Mouse (Mus musculus) kidney, postnatal 0 days (tissue): ENCODE measurements around the gene Zfp568. TPM values are rescaled to one million over a fixed set of nuclear protein-coding genes. Genes with fewer than 3 reads are reported as not detected.

ENCODE experiments used
- ATAC-seq: fragments of 200-750 bp; cut with Nextera tagmentation; replicated peaks from 2 replicates; pipeline ENCODE4 v1.8.0; 2017; ENCODE audit warnings: low read depth, moderate number of reproducible peaks, moderate TSS enrichment, moderate library complexity; ENCODE audit not compliant: low FRiP score
- DNase-seq: peaks from one replicate; pipeline ENCODE4 v3.0.0-alpha.2; 2016; ENCODE audit warnings: low spot score
- H3K27ac ChIP-seq: fragments of 300-500 bp; sonication (generic); 2 replicates; pipeline ENCODE4 v1.5.1; 2014; ENCODE audit warnings: mild to moderate bottlenecking
- H3K27me3 ChIP-seq: fragments of 300-500 bp; sonication (generic); 2 replicates; pipeline ENCODE4 v1.6.1; 2014; ENCODE audit warnings: low read length, mixed read lengths; ENCODE audit not compliant: insufficient read depth
- H3K36me3 ChIP-seq: fragments of 300-500 bp; sonication (generic); 2 replicates; pipeline ENCODE4 v1.6.1; 2014; ENCODE audit warnings: low read length, mixed read lengths; ENCODE audit not compliant: insufficient read depth
- H3K4me1 ChIP-seq: fragments of 300-500 bp; sonication (generic); replicated peaks from 2 replicates; pipeline ENCODE4 v1.6.1; 2014; ENCODE audit warnings: antibody characterized with exemption, low read length, mixed read lengths; ENCODE audit not compliant: insufficient read depth
- H3K4me2 ChIP-seq: fragments of 300-500 bp; sonication (generic); 2 replicates; pipeline ENCODE4 v1.6.1; 2014; ENCODE audit warnings: mild to moderate bottlenecking, low read length, moderate library complexity, mixed read lengths
- H3K4me3 ChIP-seq: fragments of 300-500 bp; sonication (generic); replicated peaks from 2 replicates; pipeline ENCODE4 v1.5.1; 2014; ENCODE audit warnings: low read depth, low read length
- H3K9ac ChIP-seq: fragments of 300-500 bp; sonication (generic); 2 replicates; pipeline ENCODE4 v1.6.1; 2014; ENCODE audit warnings: low read depth, low read length
- H3K9me3 ChIP-seq: fragments of 300-500 bp; sonication (generic); replicated peaks from 2 replicates; pipeline ENCODE4 v1.6.1; 2016; ENCODE audit warnings: low read length, inconsistent platforms, mixed read lengths
- CTCF ChIP-seq: IDR thresholded peaks from 2 replicates; pipeline ENCODE4 v1.5.1; 2016; ENCODE audit warnings: antibody characterized with exemption, low read depth, mild to moderate bottlenecking, moderate library complexity
- WGBS: fragments of 180-500 bp; shearing (Covaris S2); extraction: QIAGEN DNeasy Blood & Tissue Kit; methylation state at CpG from one replicate; pipeline ENCODE4 v1.1.7; 2014; 5-methylcytosine and 5-hydroxymethylcytosine counted together
- polyA plus RNA-seq: library from polyadenylated mRNA; unstranded; fragments of >200 nt; fragmentation: Nextera tagmentation; extraction: Ambion mirVana; gene quantifications from 2 replicates; pipeline ENCODE4 v1.2.1, GENCODE M21; 2015

Zfp568 gene
- polyA plus RNA-seq, 1 experiment from 2014 or later, result 6.4 TPM

DNA sequence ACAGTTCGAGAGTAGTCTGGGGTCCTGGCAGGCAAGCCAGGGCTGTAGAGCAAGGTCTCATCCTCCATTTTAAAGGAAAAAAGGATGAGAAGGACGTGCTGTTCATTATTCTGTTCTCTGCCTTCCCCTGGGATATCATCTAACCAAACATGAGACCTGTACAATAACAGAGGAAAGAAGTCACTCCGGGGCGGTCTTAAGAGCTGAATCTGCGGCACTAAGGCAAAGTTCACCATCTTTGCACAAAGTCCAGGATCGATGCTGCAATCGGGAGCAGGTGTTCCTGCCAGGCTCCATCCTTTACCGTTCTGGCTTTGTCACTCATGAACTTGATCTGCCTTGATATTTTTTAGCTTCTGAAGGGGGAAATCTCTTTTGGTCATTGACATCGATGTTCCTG, 13.1 kb upstream of the Zfp568 start:
- Histone ChIP-seq H3K27me3 (no peaks in the 10 kb centered on the region), H3K4me2 (no peak overlapping the region), H3K36me3 (no peaks in the 10 kb centered on the region), H3K4me1 (no peaks in the 10 kb centered on the region), H3K9me3 (no peaks in the 10 kb centered on the region), H3K9ac (no peak overlapping the region), H3K4me3 (no peak overlapping the region), H3K27ac (no peak overlapping the region)
- WGBS, result 81% methylated on average over 9 of the region's 9 CpGs
- TF ChIP-seq CTCF, result no peak
- ATAC-seq (no peak), DNase-seq (no peak)

DNA sequence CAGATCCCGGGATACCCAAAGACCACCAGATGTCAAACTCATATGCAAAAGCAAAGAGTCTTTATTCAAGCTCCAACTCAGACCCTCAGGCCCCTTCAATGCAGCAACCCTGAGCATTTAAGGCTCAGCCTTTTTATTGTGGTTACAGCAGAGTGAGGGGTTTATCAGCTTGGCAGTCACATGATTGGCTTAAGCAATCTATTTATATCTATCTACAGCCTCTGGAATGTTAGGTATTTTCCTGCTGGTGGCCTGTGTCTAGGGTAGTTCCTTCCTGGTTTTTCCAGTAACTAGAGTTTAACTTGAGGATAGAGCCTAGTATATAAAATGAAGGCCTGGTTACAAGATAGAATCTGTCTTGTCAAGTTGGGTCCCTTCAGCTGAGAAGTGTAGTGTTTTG, 3.0 kb upstream of the Zfp568 start:
- Histone ChIP-seq H3K9me3 (no peaks in the 10 kb centered on the region), H3K27me3 (no peaks in the 10 kb centered on the region), H3K4me3 (no peak overlapping the region), H3K4me2 (no peak overlapping the region), H3K4me1 (peaks cover 8% of the 10 kb centered on the region; the same call in 1 of the 2 replicates), H3K36me3 (no peaks in the 10 kb centered on the region), H3K27ac (no peak overlapping the region; the same call in 1 of the 2 replicates), H3K9ac (no peak overlapping the region)
- 79% methylated on average over 1 of the region's 1 CpGs for WGBS
- ATAC-seq, result no peak
- TF ChIP-seq CTCF, result no peak
- DNase-seq, result peak; percentile 66

- Histone ChIP-seq H3K4me3 (no peak overlapping the region), H3K27me3 (no peaks in the 10 kb centered on the region), H3K36me3 (no peaks in the 10 kb centered on the region), H3K9me3 (no peaks in the 10 kb centered on the region), H3K4me1 (peaks cover 8% of the 10 kb centered on the region; the same call in 1 of the 2 replicates), H3K4me2 (no peak overlapping the region), H3K27ac (no peak overlapping the region), H3K9ac (no peak overlapping the region)
- DNase-seq (no peak), ATAC-seq (no peak)
- 0 out of 2 replicates have a peak, but pooled peaks have one; percentile 5 for TF ChIP-seq CTCF
- WGBS, result 37% methylated on average over 5 of the region's 5 CpGs
Measured at GRCm38 (mm10) chr7:29981455-29981854, 2.3 kb upstream of the Zfp568 start.

- no peak overlapping the region for H3K9ac ChIP-seq
- H3K4me1 ChIP-seq, result peaks cover 8% of the 10 kb centered on the region; the same call in 1 of the 2 replicates
- DNase-seq (no peak), ATAC-seq (no peak)
- no peaks in the 10 kb centered on the region for H3K9me3 ChIP-seq
- no peak for TF ChIP-seq CTCF
- no peaks in the 10 kb centered on the region for H3K36me3 ChIP-seq
- H3K4me2 ChIP-seq, result no peak overlapping the region
- WGBS, result 75% methylated on average over 3 of the region's 3 CpGs
- peak overlapping the region; percentile 60 for H3K27ac ChIP-seq
- H3K27me3 ChIP-seq, result no peaks in the 10 kb centered on the region
- no peak overlapping the region for H3K4me3 ChIP-seq
Measured at GRCm38 (mm10) chr7:29981860-29982259, 1.9 kb upstream of the Zfp568 start.

DNA sequence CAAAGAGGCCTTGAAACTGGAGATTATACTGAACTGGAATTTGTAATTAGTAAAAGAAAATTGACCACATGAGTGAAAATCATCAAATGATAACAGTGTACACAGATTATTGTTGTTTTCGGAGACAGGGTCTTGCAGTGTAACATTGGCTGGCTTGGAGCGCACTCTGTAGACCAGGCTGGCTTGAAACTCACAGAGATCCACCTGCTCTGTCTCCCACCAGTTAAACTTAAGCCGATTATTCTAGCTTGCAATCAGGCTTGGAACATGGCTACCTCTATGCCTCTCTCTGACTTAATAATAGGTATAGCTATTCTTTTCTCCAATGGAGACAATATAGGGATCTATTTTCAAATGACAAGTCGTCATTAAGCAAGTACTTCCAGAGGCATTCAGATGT, 1.4 kb upstream of the Zfp568 start:
- Histone ChIP-seq H3K9me3 (no peaks in the 10 kb centered on the region), H3K36me3 (peaks cover 2% of the 10 kb centered on the region), H3K4me1 (peaks cover 8% of the 10 kb centered on the region; the same call in 1 of the 2 replicates), H3K4me3 (no peak overlapping the region), H3K27me3 (no peaks in the 10 kb centered on the region), H3K4me2 (peak overlapping the region; percentile 64; the same call in 1 of the 2 replicates), H3K9ac (no peak overlapping the region), H3K27ac (peak overlapping the region; percentile 60; the same call in 1 of the 2 replicates)
- DNase-seq, result no peak
- WGBS, result 81% methylated on average over 4 of the region's 4 CpGs
- no peak for TF ChIP-seq CTCF
- no peak for ATAC-seq

DNA sequence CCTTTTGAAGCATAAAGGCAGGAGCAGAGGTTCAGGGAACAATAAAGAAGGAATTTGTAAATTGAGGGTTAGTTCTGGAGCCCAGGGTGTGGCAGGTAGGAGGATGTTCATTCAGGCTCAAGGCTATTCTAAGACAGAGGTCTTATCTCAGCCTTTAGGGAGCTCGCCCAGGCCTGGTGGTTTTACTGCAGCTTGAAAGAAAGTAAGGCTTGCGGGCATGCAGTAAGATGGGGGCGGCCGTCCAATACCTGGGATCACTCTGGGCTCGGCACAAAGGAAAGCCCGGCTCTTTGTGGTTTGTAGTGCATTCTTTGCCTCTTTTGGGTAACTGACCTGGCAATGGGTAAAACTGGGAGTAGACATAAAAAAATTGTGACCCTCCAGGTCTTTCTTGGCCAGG, 824 bp upstream of the Zfp568 start:
- H3K4me1 ChIP-seq, result peaks cover 8% of the 10 kb centered on the region; the same call in 1 of the 2 replicates
- H3K9ac ChIP-seq, result peak overlapping the region; percentile 84
- DNase-seq (no peak), ATAC-seq (no peak)
- peak overlapping the region; percentile 84 for H3K4me3 ChIP-seq
- H3K27me3 ChIP-seq, result no peaks in the 10 kb centered on the region
- peaks cover 6% of the 10 kb centered on the region for H3K36me3 ChIP-seq
- no peak for TF ChIP-seq CTCF
- WGBS, result 15% methylated on average over 6 of the region's 6 CpGs
- peak overlapping the region; percentile 64 for H3K4me2 ChIP-seq
- no peaks in the 10 kb centered on the region for H3K9me3 ChIP-seq
- peak overlapping the region; percentile 92 for H3K27ac ChIP-seq

- peak overlapping the region; percentile 84 for H3K4me3 ChIP-seq
- H3K9ac ChIP-seq, result peak overlapping the region; percentile 84
- H3K27me3 ChIP-seq, result no peaks in the 10 kb centered on the region
- DNase-seq (no peak), ATAC-seq (no peak)
- H3K4me1 ChIP-seq, result peaks cover 8% of the 10 kb centered on the region; the same call in 1 of the 2 replicates
- no peaks in the 10 kb centered on the region for H3K9me3 ChIP-seq
- under 1% methylated on average over 8 of the region's 8 CpGs for WGBS
- peak overlapping the region; percentile 92 for H3K27ac ChIP-seq
- peak overlapping the region; percentile 64 for H3K4me2 ChIP-seq
- H3K36me3 ChIP-seq, result peaks cover 8% of the 10 kb centered on the region
- no peak for TF ChIP-seq CTCF
Measured at GRCm38 (mm10) chr7:29983340-29983689, 440 bp upstream of the Zfp568 start.
